Mouse (Mus musculus) layer of hippocampus, adult 9-11 months (tissue): ENCODE measurements around the gene Acap2.

Experiments
- DNase-seq: peaks from one replicate; pipeline ENCODE4 v3.0.0; 2022

Acap2 gene

GRCm38 (mm10) chr16:31043136-31043535 lies 157.9 kb downstream of the Acap2 start:
- DNase-seq: no peak
